Mouse (Mus musculus): ENCODE data around the gene Zxdc.
A peak's percentile ranks its signal among the peaks of the same experiment; 100 is the strongest.

The Zxdc gene

GRCm38 (mm10) chr6:90368976-90369724 lies at the start of gene Zxdc:
Zxdc (plus strand) TSS chr6:90369492.
- peak; percentile 98 to 100 for DNase-seq (ENCODE audit: low spot score in 2 of 2)

GRCm38 (mm10) chr6:90320429-90320828 lies 48.9 kb upstream of the Zxdc start:
- DNase-seq (ENCODE audit: low spot score in 2 of 2), result no peak

GRCm38 (mm10) chr6:90321811-90322210 lies 47.5 kb upstream of the Zxdc start:
- no peak for DNase-seq (ENCODE audit: low spot score in 2 of 2)

- no peak for DNase-seq (ENCODE audit: low spot score in 2 of 2)
These were observed 45.3 kb upstream of the Zxdc start for GRCm38 (mm10) chr6:90324026-90324425.

GRCm38 (mm10) chr6:90324463-90324862 lies 44.8 kb upstream of the Zxdc start:
- no peak for DNase-seq (ENCODE audit: low spot score in 2 of 2)

- DNase-seq (ENCODE audit: low spot score in 2 of 2), result peak in 1 of 2 experiments; percentile 20
These were observed 44.3 kb upstream of the Zxdc start, which contains the start of gene Chst13 for GRCm38 (mm10) chr6:90324991-90325390. Chst13 (minus strand) TSS chr6:90325185.

GRCm38 (mm10) chr6:90327670-90328069 lies 41.6 kb upstream of the Zxdc start:
- no peak for DNase-seq (ENCODE audit: low spot score in 2 of 2)

GRCm38 (mm10) chr6:90329953-90330352 lies 39.3 kb upstream of the Zxdc start:
- DNase-seq (ENCODE audit: low spot score in 2 of 2), result no peak

- no peak for DNase-seq (ENCODE audit: low spot score in 2 of 2)
These were observed 36.5 kb upstream of the Zxdc start, which contains the start of gene Uroc1 for GRCm38 (mm10) chr6:90332561-90333425. Uroc1 (plus strand) TSS chr6:90333284.

- no peak for DNase-seq (ENCODE audit: low spot score in 2 of 2)
These were observed 35.0 kb upstream of the Zxdc start for GRCm38 (mm10) chr6:90334244-90334643.

GRCm38 (mm10) chr6:90342343-90342742 lies 26.9 kb upstream of the Zxdc start:
- DNase-seq (ENCODE audit: low spot score in 2 of 2), result no peak

- DNase-seq (ENCODE audit: low spot score in 2 of 2), result no peak
These were observed 22.1 kb upstream of the Zxdc start for GRCm38 (mm10) chr6:90347183-90347582.

- DNase-seq (ENCODE audit: low spot score in 2 of 2), result no peak
These were observed 20.8 kb upstream of the Zxdc start for GRCm38 (mm10) chr6:90348500-90348899.

GRCm38 (mm10) chr6:90350011-90350410 lies 19.3 kb upstream of the Zxdc start:
- no peak for DNase-seq (ENCODE audit: low spot score in 2 of 2)

- no peak for DNase-seq (ENCODE audit: low spot score in 2 of 2)
These were observed 11.2 kb upstream of the Zxdc start for GRCm38 (mm10) chr6:90358142-90358541.

- DNase-seq (ENCODE audit: low spot score in 2 of 2), result no peak
These were observed 9.8 kb upstream of the Zxdc start for GRCm38 (mm10) chr6:90359445-90359844.

GRCm38 (mm10) chr6:90360024-90360781 lies 9.1 kb upstream of the Zxdc start:
- peak in 1 of 2 experiments; percentile 60 for DNase-seq (ENCODE audit: low spot score in 2 of 2)

- no peak for DNase-seq (ENCODE audit: low spot score in 2 of 2)
These were observed 8.2 kb upstream of the Zxdc start for GRCm38 (mm10) chr6:90360922-90361614.

- no peak for DNase-seq (ENCODE audit: low spot score in 2 of 2)
These were observed 6.0 kb upstream of the Zxdc start for GRCm38 (mm10) chr6:90363301-90363700.

- peak; percentile 17 to 22 for DNase-seq (ENCODE audit: low spot score in 2 of 2)
These were observed 647 bp downstream of the Zxdc start for GRCm38 (mm10) chr6:90369725-90370553.
